Mouse (Mus musculus): Measurements from ENCODE around the gene Cacnb1.

The Cacnb1 gene

GRCm38 (mm10) chr11:97986738-97987465 lies 35.9 kb downstream of the Cacnb1 start:
- DNase-seq (ENCODE audit: low spot score in 2 of 2): no peak

- no peak for DNase-seq (ENCODE audit: low spot score in 2 of 2)
Measured at GRCm38 (mm10) chr11:97985727-97986677, 36.8 kb downstream of the Cacnb1 start, which contains the start of gene Plxdc1. Gene Plxdc1, minus strand, starts transcription at chr11:97986444.

- DNase-seq (ENCODE audit: low spot score in 2 of 2): no peak
Measured at GRCm38 (mm10) chr11:97983983-97984382, 38.9 kb downstream of the Cacnb1 start.

GRCm38 (mm10) chr11:97983506-97983905 lies 39.3 kb downstream of the Cacnb1 start:
- no peak for DNase-seq (ENCODE audit: low spot score in 2 of 2)

- no peak for DNase-seq (ENCODE audit: low spot score in 2 of 2)
Measured at GRCm38 (mm10) chr11:97982721-97983120, 40.1 kb downstream of the Cacnb1 start.

GRCm38 (mm10) chr11:97980531-97980966 lies 42.3 kb downstream of the Cacnb1 start:
- no peak for DNase-seq (ENCODE audit: low spot score in 2 of 2)

GRCm38 (mm10) chr11:97979824-97980495 lies 42.9 kb downstream of the Cacnb1 start:
- no peak for DNase-seq (ENCODE audit: low spot score in 2 of 2)

GRCm38 (mm10) chr11:97978392-97978791 lies 44.4 kb downstream of the Cacnb1 start:
- no peak for DNase-seq (ENCODE audit: low spot score in 2 of 2)

GRCm38 (mm10) chr11:97977797-97978196 lies 45.0 kb downstream of the Cacnb1 start:
- DNase-seq (ENCODE audit: low spot score in 2 of 2): no peak

- no peak for DNase-seq (ENCODE audit: low spot score in 2 of 2)
Measured at GRCm38 (mm10) chr11:97974746-97975145, 48.1 kb downstream of the Cacnb1 start.

GRCm38 (mm10) chr11:97974141-97974540 lies 48.7 kb downstream of the Cacnb1 start:
- DNase-seq (ENCODE audit: low spot score in 2 of 2): no peak

GRCm38 (mm10) chr11:97972434-97972833 lies 50.4 kb downstream of the Cacnb1 start:
- DNase-seq (ENCODE audit: low spot score in 2 of 2): no peak

GRCm38 (mm10) chr11:97971232-97971631 lies 51.6 kb downstream of the Cacnb1 start:
- peak; percentile 57 to 73 for DNase-seq (ENCODE audit: low spot score in 2 of 2)

GRCm38 (mm10) chr11:97970771-97971170 lies 52.1 kb downstream of the Cacnb1 start:
- DNase-seq (ENCODE audit: low spot score in 2 of 2): no peak

- no peak for DNase-seq (ENCODE audit: low spot score in 2 of 2)
Measured at GRCm38 (mm10) chr11:97968385-97968784, 54.4 kb downstream of the Cacnb1 start.

- DNase-seq (ENCODE audit: low spot score in 2 of 2): no peak
Measured at GRCm38 (mm10) chr11:97967114-97967513, 55.7 kb downstream of the Cacnb1 start.

GRCm38 (mm10) chr11:97960907-97961306 lies 61.9 kb downstream of the Cacnb1 start:
- no peak for DNase-seq (ENCODE audit: low spot score in 2 of 2)

- no peak for DNase-seq (ENCODE audit: low spot score in 2 of 2)
Measured at GRCm38 (mm10) chr11:97959300-97959680, 63.5 kb downstream of the Cacnb1 start.

- DNase-seq (ENCODE audit: low spot score in 2 of 2): no peak
Measured at GRCm38 (mm10) chr11:97958641-97959299, 64.1 kb downstream of the Cacnb1 start.

GRCm38 (mm10) chr11:97956905-97957560 lies 65.8 kb downstream of the Cacnb1 start:
- no peak for DNase-seq (ENCODE audit: low spot score in 2 of 2)

GRCm38 (mm10) chr11:97955915-97956314 lies 66.9 kb downstream of the Cacnb1 start:
- no peak for DNase-seq (ENCODE audit: low spot score in 2 of 2)
